In the genomic region with DNA sequence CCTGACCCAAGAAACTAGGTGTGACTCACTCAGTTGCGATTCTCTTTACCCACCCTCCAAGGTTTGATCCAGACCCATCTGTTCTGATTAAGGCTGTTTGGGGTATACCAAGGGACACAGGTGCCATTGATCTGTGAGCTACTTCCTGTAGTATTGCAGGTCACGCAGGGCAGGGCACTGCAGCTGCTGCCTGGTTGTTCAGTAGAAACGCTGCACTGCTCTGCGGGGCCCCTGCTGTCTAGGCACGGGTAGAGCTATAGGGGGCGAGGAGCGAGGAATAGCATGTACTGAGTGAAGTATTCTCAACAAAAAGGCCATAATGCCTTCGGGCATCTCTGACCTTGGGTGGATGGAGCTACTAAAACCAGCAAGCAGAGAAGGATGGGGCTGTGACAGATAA, we compare ENCODE assay signal across 22 mouse cellular contexts.
DNase-seq lines count a peak whose midpoint lies in the region; TF ChIP-seq lines count a peak whose summit lies in the region.
"Had no signal": no experiment of that assay in that cellular context is flagged by ENCODE, and none has a peak within 500 bp of the region (broad histone marks: within the 10 kb centered on the region; RNA-seq: fewer than 3 reads in every experiment).

No protein-coding gene starts in this region.

- H3K4me3 ChIP-seq in thymus, adult 2 months (ENCODE audit: control insufficient read depth, insufficient read depth, low read length): no peak overlapping the region
- H3K4me3 ChIP-seq: embryonic facial prominence, embryonic 13.5 days; embryonic facial prominence, embryonic 15.5 days; erythroblast, embryonic 14.5 days; forebrain, embryonic 10.5 days; forebrain, embryonic 12.5 days had no signal

- no peaks in the 10 kb centered on the region for H3K4me1 ChIP-seq in thymus, adult 2 months (replicated peaks; ENCODE audit: control insufficient read depth, insufficient read depth, low read length)
- H3K4me1 ChIP-seq: embryonic facial prominence, embryonic 13.5 days; embryonic facial prominence, embryonic 15.5 days; forebrain, embryonic 12.5 days had no signal

- no peaks in the 10 kb centered on the region for H3K27me3 ChIP-seq in thymus, adult 2 months (ENCODE audit: control insufficient read depth, insufficient read depth, low read length)
- H3K27me3 ChIP-seq: CH12.LX; embryonic facial prominence, embryonic 13.5 days; embryonic facial prominence, embryonic 15.5 days; forebrain, embryonic 12.5 days; Patski had no signal

- H3K36me3 ChIP-seq in thymus, adult 2 months (ENCODE audit: control insufficient read depth, insufficient read depth, low read length): peaks cover 36% of the 10 kb centered on the region

- peak; percentile 64 for DNase-seq in thymus, postnatal 0 days (ENCODE audit: low spot score)
- DNase-seq in thymus, adult 2 months: no peak
- peak; percentile 33 for DNase-seq in thymus, postnatal 14 days
- no peak for DNase-seq in thymus, adult 18-20 months
- DNase-seq in heart, postnatal 14 days: no peak
- DNase-seq: adrenal gland, adult 8-10 months; adrenal gland, postnatal 14 days; adrenal gland, postnatal 36 days; B cell, adult 2 months; cerebellum, adult 11-12 months; cerebellum, adult 2 months; cerebellum, adult 9-10 months; cerebellum, postnatal 14 days; cerebellum, postnatal 36 days; embryo, embryonic 11 days had no signal

- TF ChIP-seq POLR2A in thymus, adult 2 months (IDR thresholded peaks at IDR 0.05; ENCODE audit: control insufficient read depth, extremely low read depth, insufficient read depth, low read length, poor library complexity): no peak

- H3K27ac ChIP-seq in thymus, adult 2 months (ENCODE audit: control insufficient read depth, insufficient read depth, low read length): no peak overlapping the region
- H3K27ac ChIP-seq: embryonic facial prominence, embryonic 13.5 days; embryonic facial prominence, embryonic 15.5 days; forebrain, embryonic 10.5 days; forebrain, embryonic 12.5 days had no signal

- no peak for TF ChIP-seq CTCF in thymus, adult 2 months (IDR thresholded peaks at IDR 0.05; ENCODE audit: borderline replicate concordance, control insufficient read depth, extremely low read depth, insufficient read depth, low read length, poor library complexity)

- WGBS in thymus, adult 2 months: 81% methylated on average over 8 of the region's 8 CpGs

- intact Hi-C loops in heart, postnatal 14 days (cut with DNase I): no loop called here

Comparison
In these comparisons a context has a peak if more than half of its experiments do, and no peak if none do; other contexts are left out.
1. DNase-seq: peak in thymus, postnatal 0 days (single experiment) and thymus, postnatal 14 days (single experiment); none in thymus, adult 2 months (single experiment), thymus, adult 18-20 months (0 of 2) and heart, postnatal 14 days (0 of 2).